Mouse (Mus musculus) G1E (cell line): ENCODE measurements around the gene Wnt9a.

ENCODE experiments used
- CTCF ChIP-seq: IDR thresholded peaks from 2 replicates; pipeline ENCODE4 v1.5.1; 2012; ENCODE audit warnings: low read depth, low read length, inconsistent platforms, mixed read lengths
- GATA1 ChIP-seq: IDR thresholded peaks from 2 replicates; pipeline ENCODE4 v1.6.1; 2012; ENCODE audit warnings: borderline replicate concordance, low read length, inconsistent platforms, mixed read lengths
- POLR2AphosphoS5 ChIP-seq: IDR thresholded peaks from 2 replicates; pipeline ENCODE4 v1.6.1; 2012; ENCODE audit warnings: low read depth, low read length, inconsistent platforms; ENCODE audit not compliant: insufficient replicate concordance
- TAL1 ChIP-seq: conservative IDR thresholded peaks from 2 replicates; pipeline ENCODE4 v1.6.1; 2012; ENCODE audit warnings: low read depth, low read length, inconsistent platforms, mixed read lengths

- TF ChIP-seq CTCF, result no peak
- TF ChIP-seq TAL1, result no peak
- no peak for TF ChIP-seq POLR2AphosphoS5
- no peak for TF ChIP-seq GATA1
Measured at GRCm38 (mm10) chr11:59377999-59378398, 71.3 kb downstream of the Wnt9a start.
